In genomic region chr19:24468616-24469015, GRCm38 (mm10) we compare ENCODE assay signal across 23 mouse cellular contexts. TPM values are rescaled to one million over a fixed set of nuclear protein-coding genes. Genes with fewer than 3 reads are reported as not detected.
A peak's percentile ranks its signal among the peaks of the same experiment; 100 is the strongest.
DNase-seq lines count a peak whose midpoint lies in the region; ATAC-seq and TF ChIP-seq lines count a peak whose summit lies in the region.
"Had no signal": no experiment of that assay in that cellular context is flagged by ENCODE, and none has a peak within 500 bp of the region (broad histone marks: within the 10 kb centered on the region; RNA-seq: fewer than 3 reads in every experiment).

No protein-coding gene starts in this region.

- TF ChIP-seq EP300 in heart, postnatal 0 days (IDR thresholded peaks at IDR 0.05; ENCODE audit: low read depth), result no peak

- no peak overlapping the region for H3K4me2 ChIP-seq in heart, embryonic 12.5 days
- peak overlapping the region; percentile 32 for H3K4me2 ChIP-seq in heart, postnatal 0 days (ENCODE audit: low read depth, low read length)
- H3K4me2 ChIP-seq in kidney, postnatal 0 days (ENCODE audit: low read length), result no peak overlapping the region
- H3K4me2 ChIP-seq: forebrain, embryonic 13.5 days; hindbrain, embryonic 12.5 days; limb, embryonic 15.5 days; liver, embryonic 13.5 days; stomach, embryonic 15.5 days had no signal

- TF ChIP-seq CTCF in heart, postnatal 0 days (IDR thresholded peaks at IDR 0.05; ENCODE audit: low read depth), result no peak
- no peak for TF ChIP-seq CTCF in kidney, postnatal 0 days (IDR thresholded peaks at IDR 0.05; ENCODE audit: low read depth)

- H3K4me1 ChIP-seq in heart, embryonic 12.5 days (replicated peaks), result peaks cover 30% of the 10 kb centered on the region
- H3K4me1 ChIP-seq in heart, postnatal 0 days (ENCODE audit: control insufficient read depth, insufficient read depth), result peaks cover 15% of the 10 kb centered on the region
- H3K4me1 ChIP-seq in kidney, postnatal 0 days (replicated peaks; ENCODE audit: insufficient read depth, low read length), result peaks cover 7% of the 10 kb centered on the region; the same call in 1 of the 2 replicates
- H3K4me1 ChIP-seq: forebrain, embryonic 13.5 days; hindbrain, embryonic 12.5 days; limb, embryonic 10.5 days; limb, embryonic 15.5 days; stomach, embryonic 15.5 days had no signal

- no peak for DNase-seq in heart, adult 9 months (ENCODE audit: low spot score in 2 of 2)
- DNase-seq in heart, postnatal 0 days (ENCODE audit: low spot score), result peak; percentile 65
- no peak for DNase-seq in heart, postnatal 4 days
- DNase-seq in kidney, postnatal 0 days (ENCODE audit: low spot score), result peak; percentile 67
- DNase-seq in kidney, postnatal 25 days, result no peak
- DNase-seq in retina, postnatal 1 day, result peak; percentile 43
- DNase-seq: adrenal gland, postnatal 14 days; cerebellum, adult 11 months; cerebellum, adult 9-10 months; cerebellum, postnatal 36 days; gastrocnemius, postnatal 14 days; liver, embryonic 13.5 days; lung, adult 2 months; lung, postnatal 14 days; midbrain, embryonic 14.5 days; right cerebral cortex, postnatal 25 days had no signal

- 0 out of 2 replicates have a peak, but pooled peaks cover 3% of the 10 kb centered on the region for H3K9me3 ChIP-seq in heart, embryonic 12.5 days (replicated peaks)
- H3K9me3 ChIP-seq in heart, postnatal 0 days (replicated peaks; ENCODE audit: control insufficient read depth, low read length), result 0 out of 2 replicates have a peak, but pooled peaks cover 4% of the 10 kb centered on the region
- no peaks in the 10 kb centered on the region for H3K9me3 ChIP-seq in kidney, postnatal 0 days (replicated peaks; ENCODE audit: low read length)
- H3K9me3 ChIP-seq: forebrain, embryonic 13.5 days; hindbrain, embryonic 12.5 days; limb, embryonic 10.5 days; limb, embryonic 15.5 days; liver, embryonic 13.5 days; stomach, embryonic 15.5 days had no signal

- 59% methylated on average over 3 of the region's 3 CpGs for WGBS in heart, embryonic 12.5 days
- 52% methylated on average over 3 of the region's 3 CpGs for WGBS in heart, postnatal 0 days
- 54% methylated on average over 3 of the region's 3 CpGs for WGBS in kidney, postnatal 0 days

- H3K36me3 ChIP-seq in heart, embryonic 12.5 days, result peaks cover 7% of the 10 kb centered on the region
- no peaks in the 10 kb centered on the region for H3K36me3 ChIP-seq in heart, postnatal 0 days (replicated peaks; ENCODE audit: control insufficient read depth, insufficient read depth, low read length)
- no peaks in the 10 kb centered on the region for H3K36me3 ChIP-seq in kidney, postnatal 0 days (ENCODE audit: insufficient read depth, low read length)
- H3K36me3 ChIP-seq: limb, embryonic 10.5 days; limb, embryonic 15.5 days; stomach, embryonic 15.5 days had no signal

- no peaks in the 10 kb centered on the region for H3K27me3 ChIP-seq in heart, embryonic 12.5 days (replicated peaks)
- H3K27me3 ChIP-seq in heart, postnatal 0 days (ENCODE audit: control insufficient read depth, insufficient read depth, low read length), result no peaks in the 10 kb centered on the region
- H3K27me3 ChIP-seq in kidney, postnatal 0 days (ENCODE audit: insufficient read depth, low read length), result no peaks in the 10 kb centered on the region
- H3K27me3 ChIP-seq: forebrain, embryonic 13.5 days; hindbrain, embryonic 12.5 days; limb, embryonic 15.5 days; liver, embryonic 13.5 days; stomach, embryonic 15.5 days had no signal

- ATAC-seq in heart, embryonic 12.5 days (ENCODE audit: insufficient number of reproducible peaks, low FRiP score), result no peak
- 0 out of 2 replicates have a peak, but pooled peaks have one; percentile 47 for ATAC-seq in heart, postnatal 0 days (ENCODE audit: insufficient read depth, low read depth)
- no peak for ATAC-seq in kidney, postnatal 0 days (replicated peaks; ENCODE audit: low FRiP score, low read depth)
- ATAC-seq: forebrain, embryonic 13.5 days; intestine, embryonic 16.5 days had no signal

- H3K9ac ChIP-seq in heart, embryonic 12.5 days, result no peak overlapping the region
- 0 out of 2 replicates have a peak overlapping the region, but pooled peaks have one; percentile 38 for H3K9ac ChIP-seq in heart, postnatal 0 days (replicated peaks; ENCODE audit: low read depth, low read length)
- H3K9ac ChIP-seq in kidney, postnatal 0 days (ENCODE audit: low read depth, low read length), result no peak overlapping the region
- H3K9ac ChIP-seq: forebrain, embryonic 13.5 days; hindbrain, embryonic 12.5 days; limb, embryonic 15.5 days; liver, embryonic 13.5 days; stomach, embryonic 15.5 days had no signal

- H3K4me3 ChIP-seq in heart, embryonic 12.5 days, result no peak overlapping the region
- H3K4me3 ChIP-seq in heart, postnatal 0 days (ENCODE audit: low read depth, low read length), result no peak overlapping the region
- H3K4me3 ChIP-seq in kidney, postnatal 0 days (replicated peaks; ENCODE audit: low read depth, low read length), result no peak overlapping the region
- H3K4me3 ChIP-seq: forebrain, embryonic 13.5 days; hindbrain, embryonic 12.5 days; limb, embryonic 10.5 days; limb, embryonic 15.5 days; liver, embryonic 13.5 days; stomach, embryonic 15.5 days had no signal

- peak overlapping the region; percentile 70; the same call in 1 of the 2 replicates for H3K27ac ChIP-seq in heart, embryonic 12.5 days (ENCODE audit: poor library complexity, severe bottlenecking)
- peak overlapping the region; percentile 56; the same call in 1 of the 2 replicates for H3K27ac ChIP-seq in heart, postnatal 0 days (ENCODE audit: low read depth)
- peak overlapping the region; percentile 73 for H3K27ac ChIP-seq in kidney, postnatal 0 days
- H3K27ac ChIP-seq: forebrain, embryonic 13.5 days; hindbrain, embryonic 12.5 days; limb, embryonic 10.5 days; limb, embryonic 15.5 days; liver, embryonic 13.5 days; stomach, embryonic 15.5 days had no signal

RNA-seq across cellular contexts. Expression of gene Fam122a, which starts 8.5 kb away (rescaled TPM):
- polyA plus RNA-seq in heart, embryonic 12.5 days (2016; fragmentation: Nextera tagmentation; extraction: Ambion mirVana), result 53.4 and 56.1 TPM in 2 replicates
- 3.9 and 11.4 TPM in 2 replicates for total RNA-seq in heart, postnatal 0 days (2014; rRNA removed; ENCODE audit: low replicate concordance)
- polyA plus RNA-seq in heart, postnatal 0 days (2015; fragmentation: Nextera tagmentation; extraction: Ambion mirVana), result 48.9 and 55.1 TPM in 2 replicates
- total RNA-seq in heart, postnatal 4 days (2021), result 10 to 100 TPM; 34.7 to 37.2 TPM
- polyA plus RNA-seq in kidney, postnatal 0 days (2015; fragmentation: Nextera tagmentation; extraction: Ambion mirVana), result 63.8 and 65.6 TPM in 2 replicates

Comparison
In these comparisons a context has a peak if more than half of its experiments do, and no peak if none do; other contexts are left out.
1. DNase-seq: peak in heart, postnatal 0 days (single experiment), kidney, postnatal 0 days (single experiment) and retina, postnatal 1 day (single experiment); none in heart, adult 9 months (0 of 2), heart, postnatal 4 days (single experiment) and kidney, postnatal 25 days (0 of 2).
2. Peak in every context shown above with its lines, with median percentiles within 50 percentile points of each other: H3K27ac ChIP-seq.